Mouse (Mus musculus): ENCODE data around the gene Tnfsf12. TPM values are rescaled to one million over a fixed set of nuclear protein-coding genes. Genes with fewer than 3 reads are reported as not detected.

Tnfsf12 gene
- polyA plus RNA-seq, 1 experiment from 2014 or later, result 1.7 TPM

- WGBS, result 83% methylated on average over 3 of the region's 3 CpGs
- peaks cover 9% of the 10 kb centered on the region; the same call in 1 of the 2 replicates for H3K4me1 ChIP-seq (ENCODE audit: control insufficient read depth, insufficient read depth, low read length)
- no peaks in the 10 kb centered on the region for H3K36me3 ChIP-seq (ENCODE audit: control insufficient read depth, insufficient read depth, low read length)
- H3K27me3 ChIP-seq (ENCODE audit: control insufficient read depth, insufficient read depth, low read length), result 0 out of 2 replicates have a peak, but pooled peaks cover 3% of the 10 kb centered on the region
- H3K4me2 ChIP-seq (ENCODE audit: low read depth), result no peak overlapping the region
- no peak overlapping the region for H3K27ac ChIP-seq (ENCODE audit: low read depth, low read length)
- no peak overlapping the region for H3K9ac ChIP-seq (ENCODE audit: low read length)
- ATAC-seq (ENCODE audit: insufficient read depth, low FRiP score, low TSS enrichment) (no peak), DNase-seq (ENCODE audit: low spot score) (no peak)
- no peak overlapping the region for H3K4me3 ChIP-seq (ENCODE audit: low read depth, low read length)
- no peaks in the 10 kb centered on the region for H3K9me3 ChIP-seq (ENCODE audit: control insufficient read depth, low read length)
Measured at GRCm38 (mm10) chr11:69697396-69697795, 1.7 kb upstream of the Tnfsf12 start.

- H3K9me3 ChIP-seq (ENCODE audit: control insufficient read depth, low read length), result no peaks in the 10 kb centered on the region
- peak overlapping the region; percentile 43; the same call in 1 of the 2 replicates for H3K4me3 ChIP-seq (ENCODE audit: low read depth, low read length)
- no peaks in the 10 kb centered on the region for H3K36me3 ChIP-seq (ENCODE audit: control insufficient read depth, insufficient read depth, low read length)
- H3K4me1 ChIP-seq (ENCODE audit: control insufficient read depth, insufficient read depth, low read length), result peaks cover 9% of the 10 kb centered on the region; the same call in 1 of the 2 replicates
- 35% methylated on average over 6 of the region's 6 CpGs for WGBS
- H3K27me3 ChIP-seq (ENCODE audit: control insufficient read depth, insufficient read depth, low read length), result 0 out of 2 replicates have a peak, but pooled peaks cover 3% of the 10 kb centered on the region
- H3K27ac ChIP-seq (ENCODE audit: low read depth, low read length), result no peak overlapping the region
- ATAC-seq (ENCODE audit: insufficient read depth, low FRiP score, low TSS enrichment) (no peak), DNase-seq (ENCODE audit: low spot score) (no peak)
- no peak overlapping the region for H3K9ac ChIP-seq (ENCODE audit: low read length)
- H3K4me2 ChIP-seq (ENCODE audit: low read depth), result peak overlapping the region; percentile 84
Measured at GRCm38 (mm10) chr11:69695046-69695360, 646 bp downstream of the Tnfsf12 start.

GRCm38 (mm10) chr11:69693421-69693965 lies 2.2 kb downstream of the Tnfsf12 start:
- H3K27me3 ChIP-seq (ENCODE audit: control insufficient read depth, insufficient read depth, low read length), result 0 out of 2 replicates have a peak, but pooled peaks cover 3% of the 10 kb centered on the region
- WGBS, result 63% methylated on average over 11 of the region's 11 CpGs
- peaks cover 9% of the 10 kb centered on the region; the same call in 1 of the 2 replicates for H3K4me1 ChIP-seq (ENCODE audit: control insufficient read depth, insufficient read depth, low read length)
- H3K9ac ChIP-seq (ENCODE audit: low read length), result no peak overlapping the region; the same call in 1 of the 2 replicates
- H3K27ac ChIP-seq (ENCODE audit: low read depth, low read length), result no peak overlapping the region
- DNase-seq (ENCODE audit: low spot score) (no peak), ATAC-seq (ENCODE audit: insufficient read depth, low FRiP score, low TSS enrichment) (no peak)
- H3K9me3 ChIP-seq (ENCODE audit: control insufficient read depth, low read length), result no peaks in the 10 kb centered on the region
- H3K36me3 ChIP-seq (ENCODE audit: control insufficient read depth, insufficient read depth, low read length), result no peaks in the 10 kb centered on the region
- H3K4me2 ChIP-seq (ENCODE audit: low read depth), result no peak overlapping the region
- H3K4me3 ChIP-seq (ENCODE audit: low read depth, low read length), result no peak overlapping the region

DNA sequence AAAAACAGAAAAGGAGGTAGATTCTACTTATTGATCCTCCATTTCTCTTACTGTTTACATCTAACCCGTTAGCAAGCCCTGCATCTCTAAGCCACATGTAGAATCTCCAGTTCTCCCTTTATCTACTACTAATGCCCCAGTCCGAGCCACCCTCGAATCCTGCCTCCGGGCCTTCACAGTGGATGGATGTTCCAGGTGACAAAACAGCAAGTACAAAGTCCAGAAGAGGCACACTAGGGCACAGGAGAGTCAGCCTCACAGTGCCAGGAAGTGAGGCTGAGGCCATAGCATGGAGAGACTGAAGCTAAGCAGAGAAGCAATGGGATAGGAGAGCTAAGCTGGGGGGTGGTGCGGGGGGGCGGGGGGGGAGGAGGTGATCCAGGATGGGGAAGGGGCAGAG lies 2.8 kb downstream of the Tnfsf12 start:
- DNase-seq (ENCODE audit: low spot score), result no peak
- H3K9me3 ChIP-seq (ENCODE audit: control insufficient read depth, low read length), result no peaks in the 10 kb centered on the region
- no peak overlapping the region for H3K27ac ChIP-seq (ENCODE audit: low read depth, low read length)
- ATAC-seq (ENCODE audit: insufficient read depth, low FRiP score, low TSS enrichment), result no peak
- no peak overlapping the region for H3K9ac ChIP-seq (ENCODE audit: low read length)
- H3K4me1 ChIP-seq (ENCODE audit: control insufficient read depth, insufficient read depth, low read length), result peaks cover 9% of the 10 kb centered on the region; the same call in 1 of the 2 replicates
- H3K27me3 ChIP-seq (ENCODE audit: control insufficient read depth, insufficient read depth, low read length), result 0 out of 2 replicates have a peak, but pooled peaks cover 3% of the 10 kb centered on the region
- 85% methylated on average over 6 of the region's 6 CpGs for WGBS
- no peak overlapping the region for H3K4me2 ChIP-seq (ENCODE audit: low read depth)
- no peak overlapping the region for H3K4me3 ChIP-seq (ENCODE audit: low read depth, low read length)
- no peaks in the 10 kb centered on the region for H3K36me3 ChIP-seq (ENCODE audit: control insufficient read depth, insufficient read depth, low read length)

GRCm38 (mm10) chr11:69692196-69692811 lies 3.3 kb downstream of the Tnfsf12 start:
- Histone ChIP-seq H3K27me3 (ENCODE audit: control insufficient read depth, insufficient read depth, low read length) (0 out of 2 replicates have a peak, but pooled peaks cover 3% of the 10 kb centered on the region), H3K4me2 (ENCODE audit: low read depth) (no peak overlapping the region)
- no peak for DNase-seq (ENCODE audit: low spot score)

DNA sequence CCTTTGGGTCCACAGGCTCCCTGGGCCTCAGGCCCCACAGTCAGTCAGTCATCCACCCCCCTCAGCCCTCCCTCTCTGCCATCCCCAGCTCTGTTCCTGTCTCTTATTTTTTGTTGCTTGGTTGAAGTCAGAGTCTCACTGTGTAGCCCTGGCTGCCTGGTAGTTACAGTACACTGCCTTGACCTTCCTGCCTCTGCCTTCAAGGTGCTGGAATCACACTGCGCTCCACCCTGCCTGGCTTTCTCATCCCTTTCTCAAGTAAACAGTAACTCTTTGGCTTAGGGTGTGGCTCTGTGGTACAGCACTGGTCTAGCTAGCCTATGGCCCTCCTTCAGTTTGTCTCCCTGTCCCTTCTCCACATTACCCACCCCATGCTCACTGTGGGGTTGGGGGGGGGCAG lies 5.8 kb downstream of the Tnfsf12 start:
- no peak overlapping the region for H3K9ac ChIP-seq (ENCODE audit: low read length)
- no peaks in the 10 kb centered on the region for H3K9me3 ChIP-seq (ENCODE audit: control insufficient read depth, low read length)
- no peaks in the 10 kb centered on the region for H3K36me3 ChIP-seq (ENCODE audit: control insufficient read depth, insufficient read depth, low read length)
- H3K27ac ChIP-seq (ENCODE audit: low read depth, low read length), result no peak overlapping the region
- 100% methylated on average over 1 of the region's 1 CpGs for WGBS
- H3K4me2 ChIP-seq (ENCODE audit: low read depth), result no peak overlapping the region
- no peak overlapping the region for H3K4me3 ChIP-seq (ENCODE audit: low read depth, low read length)
- ATAC-seq (ENCODE audit: insufficient read depth, low FRiP score, low TSS enrichment) (no peak), DNase-seq (ENCODE audit: low spot score) (no peak)
- H3K4me1 ChIP-seq (ENCODE audit: control insufficient read depth, insufficient read depth, low read length), result no peaks in the 10 kb centered on the region
- 0 out of 2 replicates have a peak, but pooled peaks cover 1% of the 10 kb centered on the region for H3K27me3 ChIP-seq (ENCODE audit: control insufficient read depth, insufficient read depth, low read length)

More at GRCm38 (mm10) chr11:69692196-69692811, 3.3 kb downstream of the Tnfsf12 start:
- Histone ChIP-seq H3K36me3 (ENCODE audit: control insufficient read depth, insufficient read depth, low read length) (no peaks in the 10 kb centered on the region), H3K4me1 (ENCODE audit: control insufficient read depth, insufficient read depth, low read length) (peaks cover 9% of the 10 kb centered on the region; the same call in 1 of the 2 replicates), H3K27ac (ENCODE audit: low read depth, low read length) (no peak overlapping the region), H3K9me3 (ENCODE audit: control insufficient read depth, low read length) (no peaks in the 10 kb centered on the region), H3K9ac (ENCODE audit: low read length) (no peak overlapping the region), H3K4me3 (ENCODE audit: low read depth, low read length) (no peak overlapping the region)
- WGBS, result 81% methylated on average over 9 of the region's 9 CpGs
- no peak for ATAC-seq (ENCODE audit: insufficient read depth, low FRiP score, low TSS enrichment)

DNA sequence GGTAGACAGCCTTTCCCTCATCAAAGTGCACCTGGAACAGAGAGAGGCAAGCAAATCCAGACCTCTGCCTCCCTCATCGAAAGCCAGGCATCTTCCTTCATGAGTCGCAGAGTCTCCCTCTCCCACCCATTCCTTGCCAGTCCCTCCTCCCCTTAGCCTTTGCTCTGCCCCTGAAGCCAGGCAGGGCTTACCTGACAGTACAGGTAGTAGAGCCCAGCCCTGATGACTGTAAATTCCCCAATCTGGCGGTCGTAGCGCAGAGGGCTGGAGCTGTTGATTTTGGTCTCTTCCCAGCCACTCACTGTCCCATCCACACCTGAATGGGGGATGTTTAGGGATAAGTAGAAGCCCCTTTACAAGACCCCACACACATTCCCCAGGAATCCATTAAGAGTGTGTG lies 8.6 kb downstream of the Tnfsf12 start:
- Histone ChIP-seq H3K4me2 (ENCODE audit: low read depth) (no peak overlapping the region), H3K36me3 (ENCODE audit: control insufficient read depth, insufficient read depth, low read length) (no peaks in the 10 kb centered on the region), H3K4me1 (ENCODE audit: control insufficient read depth, insufficient read depth, low read length) (0 out of 2 replicates have a peak, but pooled peaks cover 2% of the 10 kb centered on the region), H3K9ac (ENCODE audit: low read length) (no peak overlapping the region), H3K27me3 (ENCODE audit: control insufficient read depth, insufficient read depth, low read length) (no peaks in the 10 kb centered on the region), H3K4me3 (ENCODE audit: low read depth, low read length) (no peak overlapping the region), H3K9me3 (ENCODE audit: control insufficient read depth, low read length) (no peaks in the 10 kb centered on the region), H3K27ac (ENCODE audit: low read depth, low read length) (no peak overlapping the region)
- ATAC-seq (ENCODE audit: insufficient read depth, low FRiP score, low TSS enrichment), result no peak
- WGBS, result 72% methylated on average over 5 of the region's 5 CpGs
- DNase-seq (ENCODE audit: low spot score), result no peak

DNA sequence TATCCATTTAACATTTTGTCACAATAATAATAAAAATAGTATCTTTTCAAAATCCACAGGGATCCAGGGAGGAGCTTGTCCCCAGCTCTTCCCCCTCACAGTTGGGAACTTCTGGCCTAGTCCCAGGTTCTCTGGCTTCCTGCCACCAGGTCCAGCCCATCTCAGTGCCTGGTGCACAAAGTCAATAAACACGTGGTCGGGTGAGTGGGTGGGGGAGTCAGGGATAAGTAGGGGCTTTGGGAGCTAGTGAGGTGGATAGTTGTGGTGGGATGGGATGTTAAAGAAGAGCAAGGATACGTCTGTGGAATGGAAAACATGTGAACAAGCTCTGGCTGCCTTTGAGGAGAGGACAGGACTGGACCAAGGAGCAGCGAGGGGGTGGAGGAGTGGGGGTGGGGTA lies 9.3 kb downstream of the Tnfsf12 start:
- Histone ChIP-seq H3K9ac (ENCODE audit: low read length) (no peak overlapping the region), H3K27ac (ENCODE audit: low read depth, low read length) (no peak overlapping the region), H3K4me3 (ENCODE audit: low read depth, low read length) (no peak overlapping the region), H3K9me3 (ENCODE audit: control insufficient read depth, low read length) (no peaks in the 10 kb centered on the region), H3K4me1 (ENCODE audit: control insufficient read depth, insufficient read depth, low read length) (0 out of 2 replicates have a peak, but pooled peaks cover 2% of the 10 kb centered on the region), H3K4me2 (ENCODE audit: low read depth) (no peak overlapping the region), H3K36me3 (ENCODE audit: control insufficient read depth, insufficient read depth, low read length) (no peaks in the 10 kb centered on the region), H3K27me3 (ENCODE audit: control insufficient read depth, insufficient read depth, low read length) (no peaks in the 10 kb centered on the region)
- ATAC-seq (ENCODE audit: insufficient read depth, low FRiP score, low TSS enrichment) (no peak), DNase-seq (ENCODE audit: low spot score) (no peak)
- WGBS, result 23% methylated on average over 4 of the region's 4 CpGs

All from neural tube, embryonic 11.5 days (tissue).